Mouse (Mus musculus): Measurements from ENCODE around the gene Ndufs6. TPM values are rescaled to one million over a fixed set of nuclear protein-coding genes. Genes with fewer than 3 reads are reported as not detected.

Ndufs6 gene
- 270 and 333 TPM in 2 replicates for polyA plus RNA-seq (2015; fragmentation: Nextera tagmentation; extraction: Ambion mirVana)

DNA sequence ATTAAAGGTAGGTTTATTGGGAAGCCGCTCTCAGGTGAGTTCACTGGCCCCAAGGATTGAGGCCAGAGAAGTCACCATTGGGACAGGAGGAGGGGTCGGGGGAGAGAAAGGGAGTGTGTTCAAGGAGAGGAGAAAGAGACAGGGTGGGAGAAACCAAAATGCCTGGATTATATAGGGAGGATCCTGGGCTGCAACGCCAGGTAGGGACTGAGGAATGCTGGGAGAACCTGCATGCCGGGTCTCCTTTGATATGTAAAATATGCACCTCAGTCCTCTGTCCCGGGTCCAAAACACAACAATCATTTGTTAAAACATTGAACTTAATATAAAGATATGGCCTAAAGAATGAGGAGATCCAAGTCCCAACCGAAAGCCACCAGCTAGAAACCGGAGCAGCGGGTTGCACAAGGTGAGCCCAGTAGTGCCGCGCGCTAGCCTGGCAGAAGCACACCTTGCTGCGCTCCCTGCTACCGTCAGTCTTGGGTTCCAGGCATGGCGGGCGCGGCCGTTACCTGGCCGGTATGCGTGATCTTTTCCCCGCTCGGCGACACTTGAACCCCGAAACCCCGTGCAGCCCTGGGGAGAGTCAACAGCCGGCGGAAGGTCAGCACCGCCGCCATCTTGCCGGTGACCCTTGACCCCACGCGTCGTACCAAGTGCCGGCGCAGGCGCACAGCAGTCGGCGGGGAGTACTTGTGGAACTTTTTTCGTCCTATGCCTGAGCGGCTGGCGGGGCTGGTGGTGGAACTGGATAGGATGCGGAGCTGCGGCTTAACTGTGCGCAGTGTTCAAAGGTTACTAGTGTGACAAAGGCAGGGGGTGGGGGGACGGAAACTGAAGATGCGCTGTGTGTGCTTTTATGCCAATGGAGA lies at the start of gene Ndufs6, which contains the start of gene Mrpl36:
TSS of gene Ndufs6 (minus strand) at position 716 of the 872 bp plus-strand sequence.
TSS of gene Mrpl36 (plus strand) at position 687 of the 872 bp plus-strand sequence.
- peak within 1 kb of the TSS; percentile 69 for H3K4me2 ChIP-seq (replicated peaks; ENCODE audit: low read depth, low read length)
- H3K4me3 ChIP-seq (ENCODE audit: low read depth, low read length) = peak within 1 kb of the TSS; percentile 76
- peak; percentile 89 for ATAC-seq
- WGBS = 1% methylated on average over 43 of the region's 45 CpGs
- no peaks in the 10 kb centered on the region for H3K9me3 ChIP-seq (ENCODE audit: low read length)
- peak; percentile 98 for DNase-seq (ENCODE audit: low spot score)
- peak within 1 kb of the TSS; percentile 63 for H3K9ac ChIP-seq (replicated peaks; ENCODE audit: low read depth)
- peak within 1 kb of the TSS; percentile 55 for H3K27ac ChIP-seq (ENCODE audit: low read length)
- TF ChIP-seq CTCF (IDR thresholded peaks at IDR 0.05) (no peak), EP300 (IDR thresholded peaks at IDR 0.05) (no peak)
- H3K27me3 ChIP-seq (replicated peaks; ENCODE audit: insufficient read depth, low read length) = no peaks in the 10 kb centered on the region
- H3K4me1 ChIP-seq (ENCODE audit: insufficient read depth, low read depth, low read length) = peaks cover 13% of the 10 kb centered on the region; the same call in 1 of the 2 replicates
- peaks cover 3% of the 10 kb centered on the region; the same call in 1 of the 2 replicates for H3K36me3 ChIP-seq (ENCODE audit: insufficient read depth, low read length)

DNA sequence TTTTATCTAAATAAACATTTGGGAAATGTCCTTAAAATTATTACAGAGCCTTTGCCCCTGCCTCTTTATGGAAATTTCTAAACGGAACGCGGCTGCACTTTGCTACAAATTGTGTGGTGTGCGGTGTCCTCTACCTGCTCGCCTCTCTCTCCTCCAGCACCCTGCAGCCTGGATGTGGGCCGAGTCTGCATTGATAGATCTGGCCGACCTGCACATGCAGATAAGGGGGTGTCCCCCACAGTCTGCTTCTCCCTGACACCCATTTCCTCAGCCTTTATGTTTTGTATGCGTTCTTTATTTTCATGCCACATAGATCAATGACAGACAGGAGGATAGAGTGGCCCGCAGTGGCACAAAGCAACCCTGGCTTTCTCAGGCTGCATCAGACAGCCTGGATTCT lies 49.3 kb upstream of the Ndufs6 start:
- no peak for ATAC-seq

DNA sequence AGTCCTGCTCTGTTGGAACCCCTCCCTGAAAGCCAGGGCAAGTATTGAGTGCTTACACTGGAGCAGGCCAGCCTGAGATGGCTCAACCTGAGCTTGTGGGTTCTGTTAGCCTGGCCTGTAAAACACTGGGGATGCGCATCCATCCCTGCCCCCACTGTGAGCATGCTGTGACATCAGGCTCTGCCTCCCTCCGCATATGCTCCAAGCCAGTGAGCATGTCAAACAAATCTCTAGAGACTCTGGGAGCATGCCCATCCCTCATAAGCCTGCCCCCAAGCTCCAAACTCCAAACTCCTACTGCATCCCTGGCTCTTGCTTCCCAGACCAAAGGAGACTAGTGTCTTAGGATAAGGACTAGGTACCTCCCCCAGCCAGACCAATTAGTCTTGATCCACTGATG lies 46.3 kb upstream of the Ndufs6 start:
- no peaks in the 10 kb centered on the region for H3K4me1 ChIP-seq (ENCODE audit: insufficient read depth, low read depth, low read length)
- ATAC-seq = no peak
- no peak for DNase-seq (ENCODE audit: low spot score)

More for the DNA sequence above, 49.3 kb upstream of the Ndufs6 start:
- Histone ChIP-seq H3K4me1 (ENCODE audit: insufficient read depth, low read depth, low read length) (no peaks in the 10 kb centered on the region), H3K4me2 (replicated peaks; ENCODE audit: low read depth, low read length) (no peak overlapping the region), H3K27ac (ENCODE audit: low read length) (no peak overlapping the region), H3K27me3 (replicated peaks; ENCODE audit: insufficient read depth, low read length) (no peaks in the 10 kb centered on the region), H3K9me3 (ENCODE audit: low read length) (no peaks in the 10 kb centered on the region), H3K4me3 (ENCODE audit: low read depth, low read length) (no peak overlapping the region), H3K36me3 (ENCODE audit: insufficient read depth, low read length) (no peaks in the 10 kb centered on the region), H3K9ac (replicated peaks; ENCODE audit: low read depth) (no peak overlapping the region)
- DNase-seq (ENCODE audit: low spot score) = no peak
- 71% methylated on average over 9 of the region's 9 CpGs for WGBS
- no peak for TF ChIP-seq EP300 (IDR thresholded peaks at IDR 0.05)
- no peak for TF ChIP-seq CTCF (IDR thresholded peaks at IDR 0.05)

DNA sequence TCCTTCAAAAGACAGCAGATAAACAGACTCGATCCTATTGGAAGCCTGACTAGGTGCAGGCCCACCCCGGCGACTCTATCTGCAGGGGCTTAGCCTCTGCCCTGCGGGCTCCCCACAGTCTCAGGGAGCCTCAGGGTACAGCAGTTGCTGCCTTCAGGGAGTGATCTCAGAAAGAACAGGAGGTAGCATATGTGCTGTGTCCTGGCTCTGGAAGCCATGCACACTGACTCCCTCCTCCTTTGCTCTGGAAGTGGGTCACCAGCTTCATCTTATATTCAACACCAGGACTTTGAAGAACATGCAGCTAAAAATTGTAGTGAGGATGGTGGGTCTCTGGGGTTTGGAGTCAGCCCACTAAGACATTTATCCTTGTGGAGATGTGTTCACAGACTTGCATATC lies 45.0 kb upstream of the Ndufs6 start:
- WGBS = 65% methylated on average over 4 of the region's 4 CpGs
- Histone ChIP-seq H3K9me3 (ENCODE audit: low read length) (no peaks in the 10 kb centered on the region), H3K27ac (ENCODE audit: low read length) (no peak overlapping the region), H3K4me2 (replicated peaks; ENCODE audit: low read depth, low read length) (no peak overlapping the region), H3K4me3 (ENCODE audit: low read depth, low read length) (no peak overlapping the region), H3K27me3 (replicated peaks; ENCODE audit: insufficient read depth, low read length) (no peaks in the 10 kb centered on the region), H3K9ac (replicated peaks; ENCODE audit: low read depth) (no peak overlapping the region), H3K36me3 (ENCODE audit: insufficient read depth, low read length) (no peaks in the 10 kb centered on the region), H3K4me1 (ENCODE audit: insufficient read depth, low read depth, low read length) (no peaks in the 10 kb centered on the region)
- ATAC-seq (no peak), DNase-seq (ENCODE audit: low spot score) (no peak)
- TF ChIP-seq CTCF (IDR thresholded peaks at IDR 0.05) = no peak
- no peak for TF ChIP-seq EP300 (IDR thresholded peaks at IDR 0.05)

More for the DNA sequence above, 46.3 kb upstream of the Ndufs6 start:
- no peaks in the 10 kb centered on the region for H3K27me3 ChIP-seq (replicated peaks; ENCODE audit: insufficient read depth, low read length)
- no peak overlapping the region for H3K9ac ChIP-seq (replicated peaks; ENCODE audit: low read depth)
- H3K27ac ChIP-seq (ENCODE audit: low read length) = no peak overlapping the region
- H3K4me3 ChIP-seq (ENCODE audit: low read depth, low read length) = no peak overlapping the region
- H3K4me2 ChIP-seq (replicated peaks; ENCODE audit: low read depth, low read length) = no peak overlapping the region
- no peaks in the 10 kb centered on the region for H3K36me3 ChIP-seq (ENCODE audit: insufficient read depth, low read length)
- H3K9me3 ChIP-seq (ENCODE audit: low read length) = no peaks in the 10 kb centered on the region
- TF ChIP-seq EP300 (IDR thresholded peaks at IDR 0.05) = no peak
- TF ChIP-seq CTCF (IDR thresholded peaks at IDR 0.05) = no peak
- WGBS = 74% methylated on average over 2 of the region's 2 CpGs

DNA sequence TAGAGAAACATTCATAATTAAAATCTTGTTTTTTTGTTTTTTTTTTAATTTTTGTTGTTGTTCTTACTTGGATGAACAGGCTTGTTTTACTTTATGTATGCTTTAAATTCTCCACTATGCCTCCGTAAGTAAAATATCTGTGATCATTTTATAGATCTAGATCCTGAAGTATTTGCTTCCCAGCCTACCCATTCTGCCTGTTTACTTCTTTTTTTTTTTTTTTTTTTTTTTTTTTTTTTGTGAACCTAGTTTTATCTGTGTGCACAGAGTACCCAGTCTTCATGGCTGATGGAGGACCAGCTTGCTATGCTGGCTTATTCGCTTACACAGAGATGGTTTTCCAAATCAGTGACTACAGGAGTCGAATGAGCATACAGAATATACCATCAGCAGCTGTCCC lies 28.8 kb upstream of the Ndufs6 start:
- H3K9ac ChIP-seq (replicated peaks; ENCODE audit: low read depth) = no peak overlapping the region
- H3K27ac ChIP-seq (ENCODE audit: low read length) = no peak overlapping the region
- H3K9me3 ChIP-seq (ENCODE audit: low read length) = no peaks in the 10 kb centered on the region
- no peak for TF ChIP-seq CTCF (IDR thresholded peaks at IDR 0.05)
- TF ChIP-seq EP300 (IDR thresholded peaks at IDR 0.05) = no peak
- no peaks in the 10 kb centered on the region for H3K4me1 ChIP-seq (ENCODE audit: insufficient read depth, low read depth, low read length)
- WGBS = 88% methylated on average over 3 of the region's 3 CpGs
- no peak overlapping the region for H3K4me2 ChIP-seq (replicated peaks; ENCODE audit: low read depth, low read length)
- DNase-seq (ENCODE audit: low spot score) = no peak
- no peak overlapping the region for H3K4me3 ChIP-seq (ENCODE audit: low read depth, low read length)
- H3K36me3 ChIP-seq (ENCODE audit: insufficient read depth, low read length) = no peaks in the 10 kb centered on the region
- no peak for ATAC-seq
- H3K27me3 ChIP-seq (replicated peaks; ENCODE audit: insufficient read depth, low read length) = no peaks in the 10 kb centered on the region

DNA sequence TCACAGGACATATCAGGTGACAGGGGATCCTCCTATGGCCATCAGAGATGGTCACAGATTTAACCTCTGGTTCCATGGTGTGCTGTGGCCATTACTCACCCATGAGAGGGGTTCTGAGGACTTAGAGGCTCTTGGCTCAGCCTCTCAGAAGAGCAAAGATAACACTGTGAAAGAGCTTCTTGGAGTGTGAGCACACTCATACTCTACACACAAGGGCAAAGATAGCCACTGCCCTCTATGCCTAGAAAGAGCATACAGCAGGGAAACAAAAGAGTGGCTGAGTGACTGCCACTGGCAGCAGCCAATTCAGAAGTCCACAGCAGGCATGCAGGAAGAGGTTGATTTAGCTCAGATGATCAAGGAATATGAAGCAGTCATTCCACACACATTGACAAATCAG lies 24.1 kb upstream of the Ndufs6 start:
- Histone ChIP-seq H3K27me3 (replicated peaks; ENCODE audit: insufficient read depth, low read length) (no peaks in the 10 kb centered on the region), H3K9ac (replicated peaks; ENCODE audit: low read depth) (no peak overlapping the region), H3K36me3 (ENCODE audit: insufficient read depth, low read length) (no peaks in the 10 kb centered on the region), H3K9me3 (ENCODE audit: low read length) (no peaks in the 10 kb centered on the region), H3K27ac (ENCODE audit: low read length) (no peak overlapping the region), H3K4me2 (replicated peaks; ENCODE audit: low read depth, low read length) (no peak overlapping the region), H3K4me1 (ENCODE audit: insufficient read depth, low read depth, low read length) (no peaks in the 10 kb centered on the region), H3K4me3 (ENCODE audit: low read depth, low read length) (no peak overlapping the region)
- peak; percentile 57 for ATAC-seq
- DNase-seq (ENCODE audit: low spot score) = peak; percentile 5
- peak; percentile 48 for TF ChIP-seq CTCF (IDR thresholded peaks at IDR 0.05)
- no peak for TF ChIP-seq EP300 (IDR thresholded peaks at IDR 0.05)
